Mouse (Mus musculus): ENCODE measurements around the gene Trim31. TPM values are rescaled to one million over a fixed set of nuclear protein-coding genes. Genes with fewer than 3 reads are reported as not detected.
A peak's percentile ranks its signal among the peaks of the same experiment; 100 is the strongest.

The Trim31 gene
- total RNA-seq, 4 experiments from 2014 or later, result not detected

DNA sequence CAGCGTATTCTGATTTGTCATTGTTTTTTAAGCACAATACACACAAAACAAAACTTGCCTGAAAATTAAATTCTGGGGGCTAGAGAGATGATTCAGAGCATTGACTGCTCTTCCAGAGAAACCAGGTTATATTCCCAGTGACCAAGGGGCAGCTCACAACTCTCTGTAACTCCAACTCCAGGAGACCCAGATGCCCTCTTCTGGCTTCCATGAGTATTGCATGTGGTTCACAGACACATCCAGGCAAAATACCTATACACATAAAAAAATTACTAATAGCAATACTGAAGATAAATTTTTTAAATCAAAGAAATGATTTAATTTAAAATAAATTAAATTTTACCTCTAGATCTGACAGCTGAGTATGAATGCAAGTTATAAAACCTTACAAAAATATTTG is 1.3 kb upstream of the Trim31 start:
- peak; percentile 15 for DNase-seq (ENCODE audit: low spot score)

DNA sequence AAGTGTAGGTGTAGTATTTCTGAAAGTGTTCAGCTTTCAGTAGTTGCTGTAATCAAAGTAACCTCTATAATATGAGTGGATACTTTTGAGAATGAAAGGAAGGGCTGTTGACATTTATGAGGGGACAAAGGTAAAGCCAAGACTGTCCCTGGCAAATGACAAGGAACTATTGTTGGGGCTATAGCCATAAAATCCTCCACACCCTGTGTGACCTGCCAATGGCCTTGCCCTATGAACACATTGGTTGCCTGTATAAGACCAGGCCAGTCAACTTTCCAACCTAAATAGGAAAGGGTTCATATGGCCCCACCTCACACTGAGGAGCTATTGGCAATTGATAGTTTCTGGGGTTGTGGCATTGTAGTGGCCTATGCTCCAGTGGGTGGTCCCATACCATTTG is 853 bp upstream of the Trim31 start:
- DNase-seq (ENCODE audit: low spot score), result no peak

DNA sequence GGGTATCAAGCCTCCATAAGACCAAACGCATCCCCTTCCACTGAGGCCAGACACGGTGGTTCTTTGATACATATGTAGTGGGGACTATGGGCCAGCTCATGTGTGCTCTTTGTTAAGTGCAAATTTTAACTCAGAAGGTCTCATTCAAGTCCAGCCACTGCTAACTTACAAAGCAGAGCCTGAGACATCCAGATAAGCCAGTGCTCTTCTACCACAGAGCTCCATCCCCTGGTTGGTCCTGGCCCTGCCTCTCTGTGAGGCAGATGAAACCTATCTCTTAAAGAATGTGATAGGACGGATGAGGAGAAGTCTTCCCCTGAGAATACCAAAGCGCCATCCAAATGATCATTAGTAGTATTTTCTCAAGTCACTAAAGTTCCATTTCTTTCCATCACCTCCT is 1.5 kb downstream of the Trim31 start:
- DNase-seq (ENCODE audit: low spot score), result no peak

DNA sequence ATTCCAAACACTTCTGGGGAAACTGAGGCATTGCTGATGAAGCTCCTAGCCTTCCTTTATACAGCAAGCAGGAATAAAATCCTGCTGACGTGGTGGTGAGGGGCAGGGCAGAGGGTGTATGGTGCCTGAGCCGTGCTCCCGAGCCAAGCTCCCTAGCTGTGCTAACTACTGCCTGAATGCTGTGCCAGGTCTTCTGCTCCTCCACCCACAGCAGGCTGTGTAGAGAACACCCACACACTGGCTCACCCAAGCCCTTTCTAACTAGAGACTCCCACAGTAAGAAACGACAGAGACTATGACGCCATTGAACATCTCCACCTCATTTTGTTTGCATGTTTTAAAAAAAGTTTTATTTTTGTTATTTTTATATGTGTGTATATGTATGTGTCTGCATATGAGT is 2.1 kb downstream of the Trim31 start:
- DNase-seq (ENCODE audit: low spot score), result no peak

DNA sequence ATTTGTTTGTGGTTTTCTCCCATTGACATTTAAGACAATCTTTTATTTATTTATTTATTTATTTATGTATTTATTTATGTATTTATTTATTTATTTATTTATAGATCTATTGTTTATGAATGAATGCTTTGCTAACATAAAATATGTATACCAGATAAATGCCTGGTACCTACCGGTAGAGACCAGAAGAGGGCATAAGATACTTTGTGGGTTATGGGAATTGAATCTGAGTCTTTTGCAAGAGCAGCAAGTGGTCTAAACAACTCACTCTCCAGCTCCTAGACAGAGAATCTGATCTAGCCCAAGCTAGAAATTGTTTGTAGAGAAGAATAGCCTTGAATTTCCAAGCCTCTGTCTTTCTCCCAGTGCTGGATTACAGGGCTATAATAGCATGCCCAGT is 2.8 kb downstream of the Trim31 start:
- no peak for DNase-seq (ENCODE audit: low spot score)

DNA sequence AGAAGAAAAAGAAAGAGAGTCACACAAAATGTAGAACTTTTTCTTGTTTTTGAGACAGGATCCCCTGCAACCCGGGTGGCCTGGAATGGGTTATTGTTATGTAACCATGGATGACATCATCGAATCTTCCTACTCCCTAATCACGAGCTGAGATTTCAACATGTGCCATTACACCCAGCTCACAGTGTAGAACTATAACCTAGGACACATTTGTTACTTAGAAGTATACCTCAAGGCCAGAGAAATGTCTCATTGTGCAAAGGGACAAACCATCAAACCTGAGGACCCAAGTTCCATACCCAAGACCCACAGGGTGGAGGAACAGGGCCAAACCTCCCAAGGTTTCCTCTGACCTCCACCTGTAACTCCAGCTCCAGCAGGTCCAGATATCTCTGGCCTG is 5.7 kb downstream of the Trim31 start:
- DNase-seq (ENCODE audit: low spot score), result no peak

DNA sequence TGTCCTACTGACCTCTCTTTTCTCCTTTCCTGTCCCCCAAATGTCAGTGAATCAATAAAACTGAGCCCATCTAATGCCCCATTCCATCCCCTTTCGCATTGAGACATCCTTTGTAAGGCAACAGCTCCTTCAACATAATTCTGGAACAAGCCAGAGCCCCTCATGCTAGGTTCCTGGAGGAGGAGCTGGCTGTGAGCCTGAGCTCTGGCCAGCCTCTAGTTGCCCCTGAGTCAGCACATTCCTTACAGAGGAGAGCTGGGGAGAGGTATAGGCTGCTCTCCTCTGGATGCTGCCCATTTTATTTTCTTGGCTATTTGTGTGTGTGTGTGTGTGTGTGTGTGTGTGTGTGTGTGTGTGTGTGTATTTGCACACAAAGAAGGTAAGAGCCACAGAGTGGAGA is 10.3 kb downstream of the Trim31 start:
- no peak for DNase-seq (ENCODE audit: low spot score)

DNA sequence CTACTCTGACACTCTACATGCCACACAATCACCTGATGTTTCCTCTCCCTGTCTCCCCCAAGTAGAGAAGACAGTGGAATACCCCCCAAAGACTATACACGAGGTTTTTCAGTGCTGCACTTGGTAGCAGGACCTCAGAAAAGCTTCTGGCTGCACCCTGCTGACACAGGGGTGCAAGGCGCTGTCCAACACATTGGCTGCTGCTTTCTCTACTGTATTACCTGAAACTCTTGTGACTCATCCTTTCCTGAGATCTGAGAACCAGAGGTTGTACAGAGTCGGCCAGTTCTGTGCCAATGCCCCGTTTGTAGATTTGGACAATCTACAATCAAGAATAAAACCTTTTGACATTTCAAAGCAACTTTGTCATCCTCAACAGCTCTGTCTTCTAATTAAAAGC is 11.9 kb downstream of the Trim31 start:
- DNase-seq (ENCODE audit: low spot score), result no peak

DNA sequence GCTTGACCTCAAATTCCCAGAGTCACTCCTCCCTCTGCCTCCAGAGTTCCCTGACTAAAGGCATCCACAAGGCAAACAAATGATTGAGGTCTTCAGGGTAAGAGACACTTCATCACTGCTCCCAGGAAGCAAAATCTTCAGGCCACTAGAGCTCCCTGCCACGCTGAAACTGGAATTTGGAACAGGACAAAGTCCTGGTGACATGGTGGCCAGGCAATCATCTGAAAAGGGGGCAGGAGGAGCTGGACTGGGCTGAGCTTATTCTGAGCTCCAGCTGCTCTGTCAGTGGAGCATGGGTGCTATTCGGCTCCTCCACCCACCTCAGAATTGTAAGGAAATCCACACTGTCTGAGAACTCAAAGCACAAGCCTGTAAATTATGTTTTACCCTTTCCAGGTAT is 14.1 kb downstream of the Trim31 start:
- no peak for DNase-seq (ENCODE audit: low spot score)

DNA sequence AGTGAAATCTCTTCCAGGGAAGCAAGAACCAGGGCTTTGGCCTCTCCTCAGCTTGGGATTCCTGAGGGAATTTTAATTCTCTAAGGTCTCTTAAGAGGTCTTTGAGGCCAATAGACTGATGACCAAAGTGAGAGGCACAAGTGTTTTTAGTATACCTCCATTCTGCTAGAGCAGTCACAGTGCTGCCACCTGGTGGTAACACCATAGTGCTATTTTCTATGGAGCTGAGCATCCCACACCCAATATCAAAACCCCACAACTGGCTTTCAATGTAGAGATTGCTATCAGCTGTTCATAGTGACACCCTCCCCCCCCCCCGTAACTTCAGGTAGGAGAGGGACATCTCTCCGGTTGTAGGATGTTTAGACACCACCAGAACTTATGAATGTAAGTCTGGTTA is 16.2 kb downstream of the Trim31 start:
- DNase-seq (ENCODE audit: low spot score), result peak; percentile 62

DNA sequence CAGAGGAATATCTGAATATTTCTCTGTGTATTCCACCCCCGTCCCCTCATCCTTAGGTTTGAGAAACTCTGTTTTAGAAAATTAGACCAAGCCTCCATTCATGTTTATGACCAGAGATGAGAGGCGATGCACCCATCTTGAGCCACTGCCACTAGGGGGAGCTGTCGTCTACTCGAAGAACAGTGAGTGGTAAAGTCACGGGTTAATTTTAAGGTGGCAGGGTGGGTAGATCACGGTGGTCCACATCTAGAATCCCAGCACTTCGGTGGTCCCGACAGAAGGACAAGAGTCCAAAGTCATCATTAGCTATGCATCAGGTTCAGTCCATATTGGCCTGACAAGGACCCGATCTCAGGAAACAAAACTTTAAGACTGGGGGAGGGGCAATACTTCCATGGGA is 17.2 kb downstream of the Trim31 start:
- DNase-seq (ENCODE audit: low spot score), result peak; percentile 45

DNA sequence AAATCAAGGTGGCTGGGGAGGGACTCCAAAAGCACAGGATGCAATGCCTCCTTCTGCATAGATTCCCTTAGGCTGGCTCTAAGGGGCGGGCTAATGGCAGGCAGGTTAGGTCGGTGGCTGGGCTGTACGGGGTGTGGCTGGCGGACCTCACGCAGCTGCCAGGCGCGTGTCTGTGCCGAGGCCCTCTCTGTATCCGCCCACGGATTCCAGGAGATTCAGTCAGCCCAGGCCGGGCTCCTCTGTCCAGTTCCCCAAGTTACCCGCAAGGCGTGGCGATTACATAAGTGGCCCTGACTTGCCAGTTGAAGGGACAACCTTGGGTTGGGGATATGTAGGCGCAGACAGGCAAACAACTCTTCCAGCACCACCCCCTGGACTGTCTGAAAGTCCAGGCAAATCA is 22.3 kb downstream of the Trim31 start:
- no peak for DNase-seq (ENCODE audit: low spot score)

DNA sequence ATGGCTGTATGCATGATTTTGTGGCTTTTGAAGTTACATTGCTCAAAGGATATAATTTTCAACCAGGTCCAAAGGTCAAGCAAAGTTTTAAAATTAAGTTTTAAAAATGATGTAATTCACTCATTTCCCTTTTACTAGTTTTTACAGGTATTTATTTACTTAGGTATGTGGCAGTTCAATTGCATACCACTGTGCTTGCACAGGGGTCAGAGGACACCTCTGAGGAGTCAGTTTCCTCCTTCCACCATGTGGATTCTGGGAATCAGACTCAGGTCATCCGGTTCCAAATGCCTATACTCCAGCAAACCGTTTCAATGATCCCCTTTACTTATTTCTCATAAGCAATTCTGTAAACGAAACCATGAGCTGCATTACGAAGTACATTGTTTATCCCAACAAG is 24.8 kb downstream of the Trim31 start:
- no peak for DNase-seq (ENCODE audit: low spot score)

DNA sequence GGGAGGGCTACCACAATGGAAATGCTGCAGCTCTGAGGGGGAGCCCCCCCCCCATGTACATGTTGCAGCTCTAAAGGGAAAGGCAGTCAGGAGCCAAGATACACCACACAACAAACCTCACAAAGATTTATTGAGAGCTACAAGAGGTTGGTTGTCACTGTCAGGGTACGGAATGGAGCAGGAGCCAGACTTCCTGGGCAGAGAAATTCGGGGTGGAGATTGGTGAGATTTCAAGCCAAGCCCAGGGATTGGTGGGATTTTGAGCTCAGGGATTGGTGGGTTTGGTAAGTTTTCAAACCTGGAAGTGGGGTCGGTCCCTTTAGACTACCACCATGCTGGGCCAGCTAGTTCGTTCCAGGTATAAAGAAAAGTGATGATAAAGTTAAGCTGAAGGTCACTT is 25.6 kb downstream of the Trim31 start:
- no peak for DNase-seq (ENCODE audit: low spot score)

DNA sequence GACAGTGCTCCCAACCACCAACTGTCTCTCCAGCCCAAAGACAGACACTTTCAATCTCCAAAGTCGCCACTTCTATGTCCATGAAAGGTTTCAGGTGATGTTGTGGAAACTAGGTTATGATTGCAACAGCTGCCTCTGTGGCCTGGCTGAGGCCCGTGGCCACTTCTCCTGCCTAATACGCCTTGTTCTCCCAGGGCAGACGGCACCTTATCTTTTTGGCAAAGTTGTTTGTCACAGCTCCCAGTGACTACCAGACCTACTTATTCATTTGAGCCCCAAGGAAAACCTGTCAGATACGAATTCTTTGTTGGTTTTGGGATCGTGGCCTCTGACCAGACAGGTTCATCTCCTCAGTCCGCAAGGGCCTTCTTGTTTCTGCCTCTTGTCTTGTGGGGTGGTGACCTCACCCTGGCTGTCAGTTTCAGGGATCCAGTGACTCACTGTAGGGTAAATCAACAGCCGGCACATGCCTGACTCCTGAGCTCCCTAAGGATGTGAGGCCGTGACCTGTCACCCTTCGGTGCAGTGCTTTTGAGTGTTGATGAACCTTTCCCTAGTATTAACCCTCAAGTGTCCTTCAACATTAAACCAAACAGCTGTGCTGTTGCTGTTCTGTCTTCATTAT is 29.7 kb downstream of the Trim31 start:
- DNase-seq (ENCODE audit: low spot score), result no peak

DNA sequence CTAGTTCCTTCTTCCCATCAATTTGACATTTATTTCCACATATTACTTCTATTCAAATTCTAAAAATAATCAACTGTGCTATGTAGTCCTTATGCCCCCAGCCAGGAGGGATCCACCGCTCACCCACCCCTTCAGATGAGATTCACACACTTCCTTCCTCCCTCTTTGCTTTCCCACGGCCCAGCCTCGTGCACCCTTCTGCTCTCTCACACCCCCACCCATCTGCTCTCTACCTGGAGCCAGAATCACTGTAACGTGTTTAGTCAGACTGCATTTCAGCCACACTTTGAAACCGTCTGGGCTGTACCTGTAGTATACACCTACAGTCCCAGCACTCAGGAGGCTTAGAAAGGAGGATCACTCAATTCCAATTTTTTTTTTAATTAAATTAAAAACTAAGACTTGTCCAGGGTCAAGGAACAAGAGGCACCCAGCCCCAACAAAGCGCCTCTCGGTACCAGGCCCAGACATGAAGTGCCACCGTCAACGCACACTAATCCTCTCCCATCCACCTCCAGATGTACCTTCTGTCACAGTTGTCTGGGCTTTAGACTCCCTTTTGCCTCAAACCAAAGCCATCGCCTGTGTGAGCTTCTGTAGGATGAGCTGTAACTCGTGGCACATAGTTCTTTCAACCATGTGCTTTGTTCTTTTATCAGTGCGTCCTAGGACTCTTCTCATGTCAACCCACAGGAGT is 31.5 kb downstream of the Trim31 start:
- no peak for DNase-seq (ENCODE audit: low spot score)

DNA sequence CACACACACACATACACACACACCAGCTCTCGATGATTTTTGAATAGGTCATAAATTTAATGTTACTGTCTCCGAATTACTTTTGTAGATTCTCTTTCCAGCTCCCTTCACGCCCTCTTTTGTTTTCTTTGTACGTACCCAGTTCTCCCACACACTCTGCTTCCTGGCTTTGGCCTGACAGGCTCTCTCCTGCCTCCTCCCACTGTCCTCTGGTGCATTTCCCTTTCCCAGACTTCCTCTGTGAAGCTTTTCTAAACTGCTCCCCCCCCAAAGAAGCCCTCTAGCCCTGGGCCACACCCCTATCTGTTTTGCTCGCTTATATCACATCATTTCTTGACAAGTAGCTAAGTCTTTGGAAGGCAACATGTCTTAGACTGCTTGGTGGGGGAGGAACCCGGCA is 32.3 kb downstream of the Trim31 start:
- peak; percentile 64 for DNase-seq (ENCODE audit: low spot score)

DNA sequence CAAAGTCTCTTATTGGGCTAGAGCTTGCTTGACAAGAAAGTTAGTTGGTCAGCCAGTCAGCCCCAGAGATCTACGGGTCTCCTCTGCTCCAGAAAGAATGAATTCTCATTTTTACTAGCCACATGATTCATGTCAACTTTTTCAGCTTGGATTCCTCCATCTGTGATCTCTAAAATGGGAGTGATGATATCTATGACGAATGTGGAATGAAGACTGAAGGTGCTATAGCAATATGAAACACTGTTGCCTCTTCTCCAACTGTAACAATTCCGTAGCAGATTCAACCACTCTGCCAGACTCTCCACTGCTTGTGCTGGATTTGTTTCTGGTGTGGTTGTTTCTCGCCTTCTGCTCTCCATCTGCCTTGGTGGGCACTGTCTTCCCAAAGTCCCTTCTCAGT is 33.2 kb downstream of the Trim31 start:
- DNase-seq (ENCODE audit: low spot score), result no peak

DNA sequence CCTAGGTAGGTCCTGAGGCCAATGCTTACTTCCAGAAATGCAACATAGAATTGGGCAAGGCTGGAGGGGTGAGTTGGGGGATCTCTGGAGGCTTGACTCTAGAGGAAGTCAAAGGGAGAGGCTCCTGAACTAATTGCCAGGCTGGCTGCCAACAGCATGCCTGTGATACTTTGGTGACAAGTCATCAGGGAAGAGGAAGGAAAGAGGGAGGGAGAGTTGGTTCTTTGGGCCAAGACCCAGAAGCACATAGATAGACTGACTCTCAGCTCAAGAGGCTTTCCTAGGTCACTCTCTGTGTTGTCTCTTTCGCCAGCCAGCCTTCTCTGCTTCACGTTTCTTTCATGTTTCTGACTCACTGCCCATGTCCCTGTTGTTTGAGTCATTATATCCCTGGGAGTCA is 33.9 kb downstream of the Trim31 start:
- DNase-seq (ENCODE audit: low spot score), result peak; percentile 67

DNA sequence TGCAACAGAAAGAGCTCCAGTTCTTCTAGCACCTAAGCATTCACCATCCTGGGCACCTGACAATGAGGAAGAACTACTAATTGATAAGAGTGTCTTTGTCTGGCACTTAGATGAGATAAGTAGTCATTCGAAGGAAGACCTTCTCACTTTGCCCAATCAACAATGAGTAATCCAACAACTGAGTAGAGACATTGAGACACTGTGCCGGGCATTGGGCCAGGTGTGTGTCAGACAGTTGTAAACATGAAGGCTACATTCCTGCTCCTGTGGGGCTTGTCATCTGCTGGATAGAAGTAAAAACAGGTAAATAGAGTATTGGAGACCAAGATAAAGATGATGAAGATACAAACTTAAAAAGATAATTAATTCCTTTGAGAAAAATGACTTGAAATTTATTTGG is 40.1 kb downstream of the Trim31 start:
- no peak for DNase-seq (ENCODE audit: low spot score)

DNA sequence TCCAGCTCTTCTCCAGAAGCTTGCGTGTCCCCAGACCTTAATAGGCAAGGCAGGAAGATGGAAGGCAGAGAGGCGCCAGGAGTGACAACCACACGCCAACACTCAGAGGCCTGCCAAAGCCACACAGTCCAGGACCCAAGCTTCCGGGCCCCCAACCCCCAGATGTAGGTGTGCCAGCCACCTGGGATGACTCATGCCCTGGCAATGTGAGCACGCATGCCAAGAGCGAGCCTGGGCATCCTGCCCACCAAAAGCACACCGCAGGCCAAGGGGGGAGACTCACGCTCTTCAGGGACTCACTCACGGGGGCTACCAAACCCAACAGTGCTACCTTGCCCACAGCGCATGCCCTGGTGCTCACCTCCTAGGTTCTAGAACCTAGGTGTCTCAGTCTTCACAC is 44.5 kb downstream of the Trim31 start:
- DNase-seq (ENCODE audit: low spot score), result peak; percentile 57

DNA sequence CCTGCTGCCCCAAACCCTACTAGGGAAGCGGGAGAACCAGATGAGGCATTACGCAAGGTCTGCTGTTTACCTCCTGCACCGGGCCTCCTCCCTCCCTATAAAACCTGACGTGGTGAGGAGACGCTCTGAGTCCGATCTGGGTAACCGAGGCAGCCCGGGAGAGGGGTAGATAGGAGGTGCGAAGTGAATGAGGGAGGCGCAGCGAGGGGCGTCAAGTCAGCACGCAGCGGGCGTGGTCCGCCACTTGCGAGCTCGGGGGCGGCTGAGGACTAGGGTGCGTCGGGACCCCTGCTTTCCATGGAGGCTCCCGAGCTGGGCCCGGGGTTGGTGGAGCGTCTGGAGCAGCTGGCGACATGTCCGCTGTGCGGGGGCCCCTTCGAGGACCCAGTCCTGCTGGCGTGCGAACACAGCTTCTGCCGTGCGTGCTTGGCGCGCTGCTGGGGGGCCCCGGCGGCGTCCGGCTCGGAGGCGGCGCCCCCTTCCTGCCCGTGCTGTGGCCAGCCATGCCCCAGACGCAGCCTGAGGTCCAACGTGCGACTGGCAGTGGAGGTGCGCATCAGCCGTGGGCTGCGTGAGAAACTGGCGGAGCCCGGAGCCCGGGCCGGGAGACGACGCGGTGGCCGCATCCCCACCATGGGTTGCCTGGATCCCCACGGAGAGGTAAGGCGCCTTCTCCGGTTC is 45.0 kb downstream of the Trim31 start, which contains the start of gene Rnf39:
Gene Rnf39, plus strand, starts transcription at position 128 of the 681 bp plus-strand sequence.
- DNase-seq (ENCODE audit: low spot score), result no peak

DNA sequence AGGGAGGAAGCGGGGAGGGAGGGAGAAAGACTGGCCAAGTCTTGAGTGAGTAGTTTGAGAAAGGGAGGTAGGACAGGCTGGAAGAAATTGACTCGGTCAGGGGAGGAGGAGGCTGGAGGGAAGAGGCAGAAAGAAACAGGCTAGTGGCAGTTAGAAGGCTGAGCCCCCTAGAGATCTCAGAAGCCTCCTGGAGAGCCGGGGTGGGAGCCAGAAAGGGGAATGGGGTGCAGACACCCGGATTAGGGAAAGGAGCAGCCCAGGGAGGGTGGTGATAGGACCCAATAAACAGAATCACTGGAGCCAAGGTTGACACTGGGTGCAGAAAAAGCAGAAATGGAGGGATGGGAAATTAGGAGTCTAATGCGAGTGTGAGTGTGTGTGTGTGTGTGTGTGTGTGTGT is 45.8 kb downstream of the Trim31 start:
- DNase-seq (ENCODE audit: low spot score), result no peak
